Mouse (Mus musculus) testis, adult 2 months (tissue): Measurements from ENCODE around the gene Lrp2bp. TPM values are rescaled to one million over a fixed set of nuclear protein-coding genes. Genes with fewer than 3 reads are reported as not detected.

Experiments
- H3K27ac ChIP-seq: fragments of 200-500 bp; 2 replicates; pipeline ENCODE4 v1.5.1; 2012; ENCODE audit warnings: low read depth, low read length; ENCODE audit not compliant: control insufficient read depth, insufficient read depth
- H3K27me3 ChIP-seq: fragments of 200-500 bp; 2 replicates; pipeline ENCODE4 v1.6.1; 2012; ENCODE audit warnings: mild to moderate bottlenecking, low read length, moderate library complexity; ENCODE audit not compliant: control insufficient read depth, insufficient read depth
- H3K36me3 ChIP-seq: fragments of 200-500 bp; 2 replicates; pipeline ENCODE4 v1.6.1; 2012; ENCODE audit warnings: mild to moderate bottlenecking, low read length; ENCODE audit not compliant: control insufficient read depth, insufficient read depth
- H3K4me1 ChIP-seq: fragments of 200-500 bp; 2 replicates; pipeline ENCODE4 v1.6.1; 2012; ENCODE audit warnings: low read length; ENCODE audit not compliant: control insufficient read depth, insufficient read depth
- H3K4me3 ChIP-seq: fragments of 200-500 bp; 2 replicates; pipeline ENCODE4 v1.5.1; 2012; ENCODE audit warnings: low read depth, mild to moderate bottlenecking, low read length, moderate library complexity, mixed read lengths; ENCODE audit not compliant: control insufficient read depth
- CTCF ChIP-seq: fragments of 200-500 bp; IDR thresholded peaks from 2 replicates; pipeline ENCODE4 v1.5.1; 2012; ENCODE audit warnings: low read depth, mild to moderate bottlenecking, inconsistent platforms, low read length, moderate library complexity; ENCODE audit not compliant: control insufficient read depth, insufficient read depth, insufficient replicate concordance
- POLR2A ChIP-seq: fragments of 200-500 bp; IDR thresholded peaks from 2 replicates; pipeline ENCODE4 v1.6.1; 2012; ENCODE audit warnings: low read depth, mild to moderate bottlenecking, inconsistent platforms, low read length, moderate library complexity; ENCODE audit not compliant: control insufficient read depth
- polyA plus RNA-seq: library from polyadenylated mRNA; depleted of rRNA; stranded (reverse); fragments of >200 nt; gene quantifications from 2 replicates; pipeline ENCODE4 v1.2.3, GENCODE M21; 2012; rRNA removed

Lrp2bp gene
- 53.7 and 55.3 TPM in 2 replicates for polyA plus RNA-seq

GRCm38 (mm10) chr8:45999138-45999783 is at the start of gene Lrp2bp:
Lrp2bp (plus strand) TSS chr8:45999303.
- Histone ChIP-seq H3K4me3 (peak within 1 kb of the TSS; percentile 90), H3K27me3 (no peaks in the 10 kb centered on the region), H3K36me3 (peaks cover 1% of the 10 kb centered on the region; the same call in 1 of the 2 replicates), H3K27ac (peak within 1 kb of the TSS; percentile 83), H3K4me1 (peaks cover 3% of the 10 kb centered on the region; the same call in 1 of the 2 replicates)
- TF ChIP-seq POLR2A (peak; percentile 25; the same call in 1 of the 2 replicates), CTCF (no peak)

GRCm38 (mm10) chr8:45950622-45951021 is 48.5 kb upstream of the Lrp2bp start:
- H3K4me3 ChIP-seq, result no peak overlapping the region
- TF ChIP-seq POLR2A (no peak), CTCF (no peak)
- H3K27ac ChIP-seq, result no peak overlapping the region
- no peaks in the 10 kb centered on the region for H3K27me3 ChIP-seq
- no peaks in the 10 kb centered on the region for H3K4me1 ChIP-seq
- no peaks in the 10 kb centered on the region for H3K36me3 ChIP-seq

GRCm38 (mm10) chr8:45970894-45971293 is 28.2 kb upstream of the Lrp2bp start:
- Histone ChIP-seq H3K27me3 (no peaks in the 10 kb centered on the region), H3K27ac (no peak overlapping the region), H3K4me1 (peaks cover 9% of the 10 kb centered on the region), H3K36me3 (no peaks in the 10 kb centered on the region), H3K4me3 (peak overlapping the region; percentile 61)
- TF ChIP-seq POLR2A (no peak), CTCF (peak; percentile 71; the same call in 1 of the 2 replicates)

GRCm38 (mm10) chr8:45973988-45974505 is 25.1 kb upstream of the Lrp2bp start:
- H3K27me3 ChIP-seq, result no peaks in the 10 kb centered on the region
- H3K4me3 ChIP-seq, result peak overlapping the region; percentile 89
- H3K36me3 ChIP-seq, result no peaks in the 10 kb centered on the region
- TF ChIP-seq CTCF (no peak), POLR2A (no peak)
- H3K27ac ChIP-seq, result no peak overlapping the region; the same call in 1 of the 2 replicates
- H3K4me1 ChIP-seq, result peaks cover 9% of the 10 kb centered on the region

GRCm38 (mm10) chr8:45975126-45975836 is 23.8 kb upstream of the Lrp2bp start, which contains the start of the genes 1700029J07Rik and Ufsp2:
1700029J07Rik (minus strand) TSS chr8:45975252.
Ufsp2 (plus strand) TSS chr8:45975528.
- Histone ChIP-seq H3K27me3 (no peaks in the 10 kb centered on the region), H3K36me3 (no peaks in the 10 kb centered on the region), H3K4me1 (peaks cover 9% of the 10 kb centered on the region), H3K4me3 (peak within 1 kb of the TSS; percentile 89), H3K27ac (peak within 1 kb of the TSS; percentile 83)
- TF ChIP-seq POLR2A (peak; percentile 73), CTCF (peak; percentile 45; the same call in 1 of the 2 replicates)

- Histone ChIP-seq H3K4me3 (peak overlapping the region; percentile 89), H3K27ac (peak overlapping the region; percentile 39; the same call in 1 of the 2 replicates), H3K27me3 (no peaks in the 10 kb centered on the region), H3K36me3 (no peaks in the 10 kb centered on the region), H3K4me1 (peaks cover 6% of the 10 kb centered on the region)
- TF ChIP-seq POLR2A, result no peak
- TF ChIP-seq CTCF, result no peak
Observed at GRCm38 (mm10) chr8:45975837-45976468, 23.1 kb upstream of the Lrp2bp start.
